Mouse (Mus musculus): ENCODE measurements at regions not wholly inside any gene's neighbourhood (a gene's known extent, or its start where the extent isn't known, plus 50 kb on each side); places are given as distances from the start of the nearest gene placed in this dataset.

- TF ChIP-seq CTCF (conservative IDR thresholded peaks at IDR 0.05; ENCODE audit: low read length): no peak
- TF ChIP-seq NANOG (IDR thresholded peaks at IDR 0.05; ENCODE audit: borderline replicate concordance, low read length): no peak
- no peak for TF ChIP-seq POU5F1 (IDR thresholded peaks at IDR 0.05; ENCODE audit: borderline replicate concordance, low read length)
Observed at GRCm38 (mm10) chr14:100728433-100728832, 444.0 kb upstream of the Klf12 start.
